Mouse (Mus musculus): ENCODE data around the gene Lrrc8b. TPM values are rescaled to one million over a fixed set of nuclear protein-coding genes. Genes with fewer than 3 reads are reported as not detected.

Gene Lrrc8b
- polyA plus RNA-seq (2015; fragmentation: Nextera tagmentation; extraction: Ambion mirVana): 4.7 and 5.2 TPM in 2 replicates

DNA sequence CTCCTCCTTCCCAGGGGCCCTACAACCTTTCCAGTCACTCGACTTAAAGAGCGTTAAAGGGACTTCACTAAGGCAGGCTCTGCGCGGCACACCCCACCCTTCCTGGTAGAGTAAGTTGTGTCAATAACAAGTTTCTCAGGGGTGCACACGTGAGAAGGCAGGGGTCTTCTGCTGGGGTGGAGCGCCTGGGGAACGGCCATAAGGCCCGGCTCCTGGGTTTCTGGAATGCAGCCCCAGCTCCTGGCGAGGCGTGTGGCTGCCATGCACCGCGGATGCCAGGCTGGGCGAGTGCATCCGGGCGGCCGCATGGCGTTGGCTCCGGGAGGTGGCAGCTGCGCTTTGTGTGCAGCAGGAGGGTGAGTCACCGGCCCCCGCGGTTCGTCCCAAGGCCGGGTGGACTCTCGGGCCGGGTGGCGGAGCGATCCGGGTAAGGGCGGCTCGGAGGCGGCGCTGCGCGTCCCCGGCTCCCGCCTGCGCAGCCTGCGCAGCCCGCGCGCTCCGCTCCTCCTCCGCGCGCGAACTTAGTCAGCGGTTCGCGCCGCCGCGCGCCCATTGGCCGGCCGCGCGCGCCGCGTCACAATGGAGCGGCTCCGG is at the start of gene Lrrc8b:
Gene Lrrc8b (plus strand): TSS at position 578 of the 594 bp plus-strand sequence.
- peak within 1 kb of the TSS; percentile 78 for H3K4me3 ChIP-seq (ENCODE audit: low read depth, low read length)
- H3K4me1 ChIP-seq (replicated peaks; ENCODE audit: control insufficient read depth, insufficient read depth): no peaks in the 10 kb centered on the region
- WGBS: under 1% methylated on average over 56 of the region's 63 CpGs
- TF ChIP-seq EP300 (optimal IDR thresholded peaks at IDR 0.05) (no peak), CTCF (IDR thresholded peaks at IDR 0.05; ENCODE audit: low read depth) (peak; percentile 44)
- H3K9ac ChIP-seq (ENCODE audit: low read length): peak within 1 kb of the TSS; percentile 91
- ATAC-seq (ENCODE audit: low FRiP score, low TSS enrichment) (peak; percentile 98), DNase-seq (ENCODE audit: low spot score) (peak; percentile 94)
- peak within 1 kb of the TSS; percentile 100 for H3K4me2 ChIP-seq (replicated peaks; ENCODE audit: low read depth)
- peak within 1 kb of the TSS; percentile 91 for H3K27ac ChIP-seq (replicated peaks)
- H3K27me3 ChIP-seq (ENCODE audit: control insufficient read depth, insufficient read depth, low read length): no peaks in the 10 kb centered on the region
- H3K9me3 ChIP-seq (ENCODE audit: control insufficient read depth, low read length): no peaks in the 10 kb centered on the region
- H3K36me3 ChIP-seq (ENCODE audit: control insufficient read depth, insufficient read depth, low read length): no peaks in the 10 kb centered on the region

GRCm38 (mm10) chr5:105381482-105381881 is 34.1 kb upstream of the Lrrc8b start:
- H3K4me1 ChIP-seq (replicated peaks; ENCODE audit: control insufficient read depth, insufficient read depth): no peaks in the 10 kb centered on the region
- WGBS: 87% methylated on average over 2 of the region's 2 CpGs
- H3K9ac ChIP-seq (ENCODE audit: low read length): no peak overlapping the region
- H3K36me3 ChIP-seq (ENCODE audit: control insufficient read depth, insufficient read depth, low read length): no peaks in the 10 kb centered on the region
- ATAC-seq (ENCODE audit: low FRiP score, low TSS enrichment) (no peak), DNase-seq (ENCODE audit: low spot score) (no peak)
- TF ChIP-seq CTCF (IDR thresholded peaks at IDR 0.05; ENCODE audit: low read depth) (no peak), EP300 (optimal IDR thresholded peaks at IDR 0.05) (no peak)
- no peak overlapping the region for H3K4me2 ChIP-seq (replicated peaks; ENCODE audit: low read depth)
- no peak overlapping the region for H3K4me3 ChIP-seq (ENCODE audit: low read depth, low read length)
- no peaks in the 10 kb centered on the region for H3K27me3 ChIP-seq (ENCODE audit: control insufficient read depth, insufficient read depth, low read length)
- no peaks in the 10 kb centered on the region for H3K9me3 ChIP-seq (ENCODE audit: control insufficient read depth, low read length)
- H3K27ac ChIP-seq (replicated peaks): no peak overlapping the region

- Histone ChIP-seq H3K4me2 (replicated peaks; ENCODE audit: low read depth) (no peak overlapping the region), H3K9ac (ENCODE audit: low read length) (no peak overlapping the region), H3K4me3 (ENCODE audit: low read depth, low read length) (no peak overlapping the region), H3K9me3 (ENCODE audit: control insufficient read depth, low read length) (no peaks in the 10 kb centered on the region), H3K36me3 (ENCODE audit: control insufficient read depth, insufficient read depth, low read length) (no peaks in the 10 kb centered on the region), H3K27me3 (ENCODE audit: control insufficient read depth, insufficient read depth, low read length) (no peaks in the 10 kb centered on the region), H3K4me1 (replicated peaks; ENCODE audit: control insufficient read depth, insufficient read depth) (no peaks in the 10 kb centered on the region), H3K27ac (replicated peaks) (no peak overlapping the region)
- WGBS: 85% methylated on average over 2 of the region's 2 CpGs
- ATAC-seq (ENCODE audit: low FRiP score, low TSS enrichment) (no peak), DNase-seq (ENCODE audit: low spot score) (no peak)
- TF ChIP-seq CTCF (IDR thresholded peaks at IDR 0.05; ENCODE audit: low read depth): no peak
Measured at GRCm38 (mm10) chr5:105390346-105390745, 25.2 kb upstream of the Lrrc8b start.

- no peaks in the 10 kb centered on the region for H3K27me3 ChIP-seq (ENCODE audit: control insufficient read depth, insufficient read depth, low read length)
- H3K4me3 ChIP-seq (ENCODE audit: low read depth, low read length): no peak overlapping the region
- 90% methylated on average over 6 of the region's 6 CpGs for WGBS
- no peak for ATAC-seq (ENCODE audit: low FRiP score, low TSS enrichment)
- no peak overlapping the region for H3K4me2 ChIP-seq (replicated peaks; ENCODE audit: low read depth)
- H3K36me3 ChIP-seq (ENCODE audit: control insufficient read depth, insufficient read depth, low read length): no peaks in the 10 kb centered on the region
- H3K27ac ChIP-seq (replicated peaks): no peak overlapping the region
- TF ChIP-seq CTCF (IDR thresholded peaks at IDR 0.05; ENCODE audit: low read depth) (no peak), EP300 (optimal IDR thresholded peaks at IDR 0.05) (no peak)
- no peak for DNase-seq (ENCODE audit: low spot score)
- no peaks in the 10 kb centered on the region for H3K4me1 ChIP-seq (replicated peaks; ENCODE audit: control insufficient read depth, insufficient read depth)
- no peak overlapping the region for H3K9ac ChIP-seq (ENCODE audit: low read length)
- no peaks in the 10 kb centered on the region for H3K9me3 ChIP-seq (ENCODE audit: control insufficient read depth, low read length)
Measured at GRCm38 (mm10) chr5:105393731-105394130, 21.8 kb upstream of the Lrrc8b start.

DNA sequence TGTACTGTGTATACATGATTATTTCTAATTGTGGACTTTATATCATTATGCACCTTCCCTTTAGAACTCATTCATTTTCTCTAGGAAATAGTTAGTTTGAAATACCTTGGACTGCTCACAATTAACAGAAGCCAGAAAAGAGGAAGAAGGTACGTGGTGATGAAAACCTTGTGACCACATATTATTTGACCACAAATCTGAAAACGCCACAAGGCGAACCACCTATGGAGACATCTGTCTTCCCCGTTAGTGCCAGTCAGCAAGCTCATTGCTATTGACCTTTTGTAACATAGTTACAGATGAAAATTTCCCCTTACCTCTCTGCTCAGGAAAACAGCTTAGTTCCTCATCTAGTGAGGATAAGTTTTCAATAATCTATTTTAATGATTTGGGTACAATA is 20.4 kb upstream of the Lrrc8b start:
- H3K27me3 ChIP-seq (ENCODE audit: control insufficient read depth, insufficient read depth, low read length): no peaks in the 10 kb centered on the region
- no peaks in the 10 kb centered on the region for H3K36me3 ChIP-seq (ENCODE audit: control insufficient read depth, insufficient read depth, low read length)
- no peak for ATAC-seq (ENCODE audit: low FRiP score, low TSS enrichment)
- no peak for DNase-seq (ENCODE audit: low spot score)
- 96% methylated on average over 4 of the region's 4 CpGs for WGBS
- TF ChIP-seq CTCF (IDR thresholded peaks at IDR 0.05; ENCODE audit: low read depth): no peak
- TF ChIP-seq EP300 (optimal IDR thresholded peaks at IDR 0.05): no peak
- no peaks in the 10 kb centered on the region for H3K4me1 ChIP-seq (replicated peaks; ENCODE audit: control insufficient read depth, insufficient read depth)
- no peak overlapping the region for H3K4me2 ChIP-seq (replicated peaks; ENCODE audit: low read depth)
- no peak overlapping the region for H3K4me3 ChIP-seq (ENCODE audit: low read depth, low read length)
- H3K9me3 ChIP-seq (ENCODE audit: control insufficient read depth, low read length): no peaks in the 10 kb centered on the region
- H3K9ac ChIP-seq (ENCODE audit: low read length): no peak overlapping the region
- H3K27ac ChIP-seq (replicated peaks): no peak overlapping the region

DNA sequence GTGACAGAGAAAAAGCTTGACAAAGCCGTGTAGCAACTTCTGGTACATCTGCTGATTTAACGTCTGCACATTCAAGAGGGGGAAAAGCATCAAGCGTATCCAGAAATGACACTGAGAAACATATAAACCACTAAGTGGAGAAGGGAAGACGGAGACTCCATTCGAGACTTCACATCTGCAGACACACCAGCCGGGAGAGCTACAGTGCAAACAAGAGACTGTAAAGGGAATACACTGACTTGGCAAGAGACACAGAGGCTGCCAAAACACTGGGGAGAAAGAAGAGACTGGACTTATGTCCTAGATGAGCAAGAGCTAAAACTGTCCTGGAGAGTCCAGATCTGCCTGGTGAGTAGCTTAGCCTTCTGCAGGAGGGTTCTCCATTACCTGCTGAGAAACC is 16.6 kb upstream of the Lrrc8b start:
- WGBS: 56% methylated on average over 6 of the region's 6 CpGs
- DNase-seq (ENCODE audit: low spot score) (no peak), ATAC-seq (ENCODE audit: low FRiP score, low TSS enrichment) (no peak)
- H3K9ac ChIP-seq (ENCODE audit: low read length): no peak overlapping the region
- no peak overlapping the region for H3K27ac ChIP-seq (replicated peaks)
- no peak overlapping the region for H3K4me2 ChIP-seq (replicated peaks; ENCODE audit: low read depth)
- H3K4me1 ChIP-seq (replicated peaks; ENCODE audit: control insufficient read depth, insufficient read depth): no peaks in the 10 kb centered on the region
- TF ChIP-seq EP300 (optimal IDR thresholded peaks at IDR 0.05) (no peak), CTCF (IDR thresholded peaks at IDR 0.05; ENCODE audit: low read depth) (no peak)
- no peaks in the 10 kb centered on the region for H3K36me3 ChIP-seq (ENCODE audit: control insufficient read depth, insufficient read depth, low read length)
- H3K4me3 ChIP-seq (ENCODE audit: low read depth, low read length): no peak overlapping the region
- no peaks in the 10 kb centered on the region for H3K9me3 ChIP-seq (ENCODE audit: control insufficient read depth, low read length)
- H3K27me3 ChIP-seq (ENCODE audit: control insufficient read depth, insufficient read depth, low read length): no peaks in the 10 kb centered on the region

Data from stomach, postnatal 0 days (tissue).